Mouse (Mus musculus): ENCODE results near the gene Tnpo1. TPM values are rescaled to one million over a fixed set of nuclear protein-coding genes. Genes with fewer than 3 reads are reported as not detected.

Gene Tnpo1
- polyA plus RNA-seq, 1 experiment = 253 TPM

GRCm38 (mm10) chr13:98871263-98871662, 54.9 kb downstream of the Tnpo1 start:
- no peak overlapping the region; the same call in 1 of the 2 replicates for H3K27ac ChIP-seq (ENCODE audit: insufficient read depth, low read length)
- no peaks in the 10 kb centered on the region for H3K27me3 ChIP-seq (ENCODE audit: control insufficient read depth, insufficient read depth, low read length, poor library complexity, severe bottlenecking)
- H3K9me3 ChIP-seq (replicated peaks; ENCODE audit: control insufficient read depth, insufficient read depth, low read length, poor library complexity, severe bottlenecking) = no peaks in the 10 kb centered on the region
- no peak overlapping the region for H3K4me3 ChIP-seq (ENCODE audit: low read depth, low read length)
- H3K4me1 ChIP-seq (ENCODE audit: control insufficient read depth, insufficient read depth, low read length) = no peaks in the 10 kb centered on the region
- H3K36me3 ChIP-seq (ENCODE audit: control insufficient read depth, insufficient read depth, low read length, poor library complexity, severe bottlenecking) = peaks cover 58% of the 10 kb centered on the region
- no peak overlapping the region for H3K9ac ChIP-seq (ENCODE audit: low read depth, poor library complexity, severe bottlenecking)
- no peak for TF ChIP-seq CTCF (IDR thresholded peaks at IDR 0.05; ENCODE audit: low read depth, low read length)
- no peak for TF ChIP-seq EP300 (IDR thresholded peaks at IDR 0.05; ENCODE audit: insufficient read depth, low read depth, low read length)

GRCm38 (mm10) chr13:98868236-98868923, 57.8 kb downstream of the Tnpo1 start:
- H3K36me3 ChIP-seq (ENCODE audit: control insufficient read depth, insufficient read depth, low read length, poor library complexity, severe bottlenecking) = peaks cover 60% of the 10 kb centered on the region
- no peak overlapping the region for H3K4me3 ChIP-seq (ENCODE audit: low read depth, low read length)
- H3K27me3 ChIP-seq (ENCODE audit: control insufficient read depth, insufficient read depth, low read length, poor library complexity, severe bottlenecking) = no peaks in the 10 kb centered on the region
- TF ChIP-seq EP300 (IDR thresholded peaks at IDR 0.05; ENCODE audit: insufficient read depth, low read depth, low read length) (no peak), CTCF (IDR thresholded peaks at IDR 0.05; ENCODE audit: low read depth, low read length) (no peak), POLR2A (IDR thresholded peaks at IDR 0.05; ENCODE audit: insufficient read depth, low read length) (no peak)
- no peak overlapping the region for H3K9ac ChIP-seq (ENCODE audit: low read depth, poor library complexity, severe bottlenecking)
- no peaks in the 10 kb centered on the region for H3K4me1 ChIP-seq (ENCODE audit: control insufficient read depth, insufficient read depth, low read length)
- H3K27ac ChIP-seq (ENCODE audit: insufficient read depth, low read length) = no peak overlapping the region
- H3K9me3 ChIP-seq (replicated peaks; ENCODE audit: control insufficient read depth, insufficient read depth, low read length, poor library complexity, severe bottlenecking) = no peaks in the 10 kb centered on the region

GRCm38 (mm10) chr13:98867810-98868209, 58.4 kb downstream of the Tnpo1 start:
- Histone ChIP-seq H3K27ac (ENCODE audit: insufficient read depth, low read length) (no peak overlapping the region), H3K4me1 (ENCODE audit: control insufficient read depth, insufficient read depth, low read length) (no peaks in the 10 kb centered on the region), H3K9ac (ENCODE audit: low read depth, poor library complexity, severe bottlenecking) (no peak overlapping the region), H3K9me3 (replicated peaks; ENCODE audit: control insufficient read depth, insufficient read depth, low read length, poor library complexity, severe bottlenecking) (no peaks in the 10 kb centered on the region), H3K4me3 (ENCODE audit: low read depth, low read length) (no peak overlapping the region), H3K27me3 (ENCODE audit: control insufficient read depth, insufficient read depth, low read length, poor library complexity, severe bottlenecking) (no peaks in the 10 kb centered on the region), H3K36me3 (ENCODE audit: control insufficient read depth, insufficient read depth, low read length, poor library complexity, severe bottlenecking) (peaks cover 60% of the 10 kb centered on the region)
- TF ChIP-seq CTCF (IDR thresholded peaks at IDR 0.05; ENCODE audit: low read depth, low read length) (peak; percentile 61), POLR2A (IDR thresholded peaks at IDR 0.05; ENCODE audit: insufficient read depth, low read length) (no peak)

GRCm38 (mm10) chr13:98855291-98855690, 70.9 kb downstream of the Tnpo1 start:
- no peak overlapping the region for H3K9ac ChIP-seq (ENCODE audit: low read depth, poor library complexity, severe bottlenecking)
- no peaks in the 10 kb centered on the region for H3K4me1 ChIP-seq (ENCODE audit: control insufficient read depth, insufficient read depth, low read length)
- H3K4me3 ChIP-seq (ENCODE audit: low read depth, low read length) = no peak overlapping the region
- no peak overlapping the region for H3K27ac ChIP-seq (ENCODE audit: insufficient read depth, low read length)
- no peaks in the 10 kb centered on the region for H3K27me3 ChIP-seq (ENCODE audit: control insufficient read depth, insufficient read depth, low read length, poor library complexity, severe bottlenecking)
- peaks cover 67% of the 10 kb centered on the region for H3K36me3 ChIP-seq (ENCODE audit: control insufficient read depth, insufficient read depth, low read length, poor library complexity, severe bottlenecking)
- H3K9me3 ChIP-seq (replicated peaks; ENCODE audit: control insufficient read depth, insufficient read depth, low read length, poor library complexity, severe bottlenecking) = no peaks in the 10 kb centered on the region
- TF ChIP-seq EP300 (IDR thresholded peaks at IDR 0.05; ENCODE audit: insufficient read depth, low read depth, low read length) (no peak), POLR2A (IDR thresholded peaks at IDR 0.05; ENCODE audit: insufficient read depth, low read length) (no peak), CTCF (IDR thresholded peaks at IDR 0.05; ENCODE audit: low read depth, low read length) (no peak)

GRCm38 (mm10) chr13:98845794-98846193, 80.4 kb downstream of the Tnpo1 start:
- Histone ChIP-seq H3K36me3 (ENCODE audit: control insufficient read depth, insufficient read depth, low read length, poor library complexity, severe bottlenecking) (peaks cover 19% of the 10 kb centered on the region), H3K4me1 (ENCODE audit: control insufficient read depth, insufficient read depth, low read length) (no peaks in the 10 kb centered on the region), H3K27ac (ENCODE audit: insufficient read depth, low read length) (no peak overlapping the region), H3K27me3 (ENCODE audit: control insufficient read depth, insufficient read depth, low read length, poor library complexity, severe bottlenecking) (no peaks in the 10 kb centered on the region), H3K9me3 (replicated peaks; ENCODE audit: control insufficient read depth, insufficient read depth, low read length, poor library complexity, severe bottlenecking) (no peaks in the 10 kb centered on the region), H3K9ac (ENCODE audit: low read depth, poor library complexity, severe bottlenecking) (no peak overlapping the region), H3K4me3 (ENCODE audit: low read depth, low read length) (no peak overlapping the region)
- no peak for TF ChIP-seq EP300 (IDR thresholded peaks at IDR 0.05; ENCODE audit: insufficient read depth, low read depth, low read length)
- no peak for TF ChIP-seq POLR2A (IDR thresholded peaks at IDR 0.05; ENCODE audit: insufficient read depth, low read length)
- TF ChIP-seq CTCF (IDR thresholded peaks at IDR 0.05; ENCODE audit: low read depth, low read length) = no peak

GRCm38 (mm10) chr13:98836423-98837088, 89.6 kb downstream of the Tnpo1 start:
- Histone ChIP-seq H3K36me3 (ENCODE audit: control insufficient read depth, insufficient read depth, low read length, poor library complexity, severe bottlenecking) (no peaks in the 10 kb centered on the region), H3K27me3 (ENCODE audit: control insufficient read depth, insufficient read depth, low read length, poor library complexity, severe bottlenecking) (no peaks in the 10 kb centered on the region), H3K4me3 (ENCODE audit: low read depth, low read length) (no peak overlapping the region), H3K9me3 (replicated peaks; ENCODE audit: control insufficient read depth, insufficient read depth, low read length, poor library complexity, severe bottlenecking) (no peaks in the 10 kb centered on the region), H3K9ac (ENCODE audit: low read depth, poor library complexity, severe bottlenecking) (no peak overlapping the region), H3K4me1 (ENCODE audit: control insufficient read depth, insufficient read depth, low read length) (no peaks in the 10 kb centered on the region), H3K27ac (ENCODE audit: insufficient read depth, low read length) (no peak overlapping the region)
- TF ChIP-seq CTCF (IDR thresholded peaks at IDR 0.05; ENCODE audit: low read depth, low read length) (peak; percentile 12), EP300 (IDR thresholded peaks at IDR 0.05; ENCODE audit: insufficient read depth, low read depth, low read length) (no peak), POLR2A (IDR thresholded peaks at IDR 0.05; ENCODE audit: insufficient read depth, low read length) (no peak)
